Mouse (Mus musculus) forelimb bud, embryonic 11.5 days (tissue): ENCODE measurements at regions not wholly inside any gene's neighbourhood (a gene's known extent, or its start where the extent isn't known, plus 50 kb on each side); places are given as distances from the start of the nearest gene placed in this dataset.
"Not testable (repeated sequence)": the region's sequence is repeated elsewhere in the genome, so short reads cannot be mapped to it uniquely, and the experiment has no call there.

Experiments
- DNase-seq: peaks from one replicate; pipeline ENCODE4 v3.0.0-alpha.2; 2012; ENCODE audit warnings: low read depth, low spot score

DNA sequence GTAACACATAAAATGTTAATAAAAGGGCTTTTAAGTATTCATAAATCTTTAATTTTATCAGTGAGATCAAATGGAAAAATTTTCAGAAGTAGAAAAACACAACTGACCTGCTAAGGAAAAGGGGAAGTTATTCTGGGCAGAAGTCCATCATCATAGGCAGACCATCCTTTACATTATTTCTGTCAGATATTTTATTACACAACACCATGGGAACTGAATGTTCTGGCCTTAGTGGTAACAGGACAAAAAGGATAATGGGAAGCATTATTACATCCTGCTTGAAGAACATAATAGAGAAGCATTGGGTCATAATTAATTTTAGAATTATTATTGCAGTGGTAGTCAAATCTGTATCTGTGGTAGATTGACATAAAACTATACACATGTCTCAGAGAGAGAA lies 603.5 kb upstream of the Gje1 start:
- DNase-seq = no peak

DNA sequence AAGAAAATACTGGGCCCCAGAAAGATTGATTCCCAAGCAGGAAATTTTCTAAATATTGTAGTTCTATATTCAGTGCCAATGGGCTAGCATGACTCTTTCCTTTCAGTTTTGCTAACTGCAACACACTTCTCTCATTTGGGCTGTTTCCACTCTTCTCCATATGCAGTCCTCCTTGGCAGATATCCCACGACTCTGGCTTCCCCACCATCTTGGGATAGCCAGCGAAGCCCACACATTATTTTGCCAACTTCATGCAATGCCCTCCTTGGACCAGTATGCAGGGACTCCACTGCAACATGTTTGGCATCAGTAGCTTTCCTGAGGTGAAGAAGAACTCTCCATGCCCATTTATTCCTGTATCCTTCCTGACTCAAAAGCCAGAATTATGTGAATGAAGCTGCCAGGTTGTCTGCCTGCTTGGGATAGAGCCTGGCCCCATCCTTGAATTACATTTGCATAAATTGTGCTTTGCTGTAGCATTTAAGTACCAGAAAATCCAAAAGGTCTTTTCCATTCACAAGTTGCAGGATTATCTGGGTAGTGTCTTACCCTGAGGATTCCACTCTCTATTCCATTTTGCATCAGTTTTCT lies 599.1 kb upstream of the Gje1 start:
- no peak for DNase-seq

DNA sequence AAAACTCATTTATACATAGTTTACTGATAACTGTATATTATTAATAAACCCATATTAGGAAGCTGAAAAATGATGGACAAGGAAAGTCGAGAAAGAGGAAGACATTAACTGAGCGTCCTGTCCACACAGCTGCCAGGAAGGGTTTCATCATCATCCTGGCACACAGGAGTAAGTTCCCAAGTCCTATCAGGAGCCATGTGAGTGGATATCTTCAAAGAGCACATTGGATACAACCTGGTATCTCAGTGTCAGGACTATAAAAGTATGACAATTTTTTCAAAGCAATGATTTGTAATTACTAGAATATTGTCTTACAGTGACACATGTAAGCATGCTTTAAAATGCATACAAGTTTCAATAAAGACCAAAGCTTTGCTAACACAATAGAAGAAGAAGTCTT lies 592.6 kb upstream of the Gje1 start:
- DNase-seq = no peak

DNA sequence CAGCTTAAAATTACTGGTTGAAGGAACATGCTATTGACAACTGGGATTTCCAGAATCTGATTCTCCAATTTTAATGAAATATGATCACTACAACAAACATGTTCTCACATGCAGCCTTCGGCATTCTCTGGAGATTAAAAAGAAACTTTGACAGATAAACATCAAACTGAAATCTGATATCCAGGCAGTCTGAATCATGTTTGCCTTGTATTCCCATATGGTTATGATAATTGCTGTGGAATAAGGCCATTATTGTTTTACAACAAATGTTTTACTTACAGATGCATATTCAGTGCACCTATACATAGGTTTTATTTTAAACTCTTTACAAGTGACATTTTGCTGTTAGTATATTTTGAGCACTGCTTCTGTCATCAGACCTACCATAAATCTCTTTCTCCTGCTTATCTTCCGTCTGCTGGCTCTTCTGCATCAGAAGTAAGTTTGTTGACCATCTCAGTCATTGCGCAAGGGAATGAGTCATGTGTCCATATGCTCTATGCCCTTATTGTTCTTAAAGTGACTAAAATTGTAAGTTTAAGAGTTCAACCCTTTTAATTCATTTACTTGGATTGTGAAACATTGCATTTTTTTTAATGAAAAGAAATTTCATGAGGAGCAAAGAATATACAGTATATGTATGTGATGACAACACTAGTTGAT lies 587.9 kb upstream of the Gje1 start:
- no peak for DNase-seq

DNA sequence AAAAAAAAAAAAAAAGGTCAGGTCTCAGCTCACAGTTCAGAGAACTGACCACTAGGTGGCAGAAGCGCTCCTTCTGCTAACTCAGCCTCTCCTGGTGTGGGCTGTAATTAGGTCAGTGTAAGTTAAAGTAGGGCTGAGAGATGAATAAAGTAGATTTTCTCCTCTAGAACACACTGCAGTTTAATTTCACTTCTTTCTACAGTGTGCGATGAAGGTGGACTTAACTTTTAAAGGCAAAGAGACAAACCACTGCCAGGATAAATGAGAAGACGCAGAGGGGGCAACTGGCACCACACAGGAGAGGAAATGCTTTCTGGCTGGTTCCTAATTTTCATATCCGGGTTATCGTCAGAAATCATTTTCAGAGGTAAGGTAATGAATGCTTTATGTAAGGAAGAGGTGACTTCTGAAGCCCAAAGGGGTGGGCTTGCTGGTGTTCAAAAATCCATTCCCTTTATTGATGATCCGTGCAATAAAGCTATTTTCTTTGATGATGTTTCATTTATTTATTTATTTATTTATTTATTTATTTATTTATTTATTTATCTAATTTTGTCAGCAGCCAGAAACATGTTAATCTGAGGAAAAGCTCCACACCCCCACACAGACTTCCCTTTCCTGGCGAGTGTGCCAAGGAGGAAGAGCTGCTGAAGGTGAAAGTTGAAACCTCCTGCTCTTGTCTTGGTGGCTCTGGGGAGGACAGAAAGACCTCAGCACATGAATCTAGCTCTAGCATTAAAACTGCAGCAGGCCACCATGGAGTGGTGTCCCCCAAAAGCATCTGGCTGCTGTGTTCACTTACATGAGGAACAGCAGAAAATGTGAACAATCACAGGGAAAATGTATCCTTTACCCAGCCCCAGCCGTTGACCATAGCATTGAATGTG lies 582.4 kb upstream of the Gje1 start:
- DNase-seq = peak; percentile 89

DNA sequence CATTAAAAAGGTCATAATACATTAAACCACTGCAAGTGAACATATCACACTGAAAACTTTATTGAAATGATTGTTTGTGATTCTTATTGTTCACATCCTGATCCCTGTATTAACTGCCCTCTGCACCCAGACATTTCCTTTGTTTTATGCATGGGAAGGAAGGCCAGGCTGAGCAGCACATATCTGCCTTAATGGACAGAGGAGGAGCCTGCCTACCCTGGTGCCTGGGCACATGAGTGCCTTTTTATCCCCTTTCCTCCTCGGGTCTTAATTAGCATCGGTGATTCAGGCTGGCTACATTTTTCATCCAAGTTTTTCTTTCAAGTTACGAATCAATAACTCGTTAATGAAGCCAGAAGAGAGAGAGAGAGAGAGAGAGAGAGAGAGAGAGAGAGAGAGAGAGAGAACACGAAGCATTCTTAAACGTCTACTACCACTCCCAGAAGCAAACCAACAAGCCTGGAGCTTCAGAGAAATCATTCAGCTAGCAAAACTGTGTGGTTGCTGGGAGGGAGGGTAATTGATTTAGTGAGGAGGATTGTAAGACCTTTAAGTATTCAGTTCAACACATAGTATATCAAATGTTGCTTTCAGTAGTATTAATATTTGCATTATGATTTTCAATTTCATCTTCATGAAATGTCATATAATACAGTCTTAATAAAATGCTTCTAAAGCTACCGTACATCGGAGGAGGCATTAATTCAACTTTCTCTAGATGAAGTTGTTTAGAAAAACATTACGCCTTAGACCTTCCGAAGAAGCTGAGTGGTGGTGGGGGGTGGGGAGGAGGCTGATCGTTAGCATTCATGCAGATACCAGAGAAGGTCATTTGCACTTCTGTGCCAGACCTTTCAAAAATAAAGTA lies 581.6 kb upstream of the Gje1 start:
- DNase-seq = no peak

DNA sequence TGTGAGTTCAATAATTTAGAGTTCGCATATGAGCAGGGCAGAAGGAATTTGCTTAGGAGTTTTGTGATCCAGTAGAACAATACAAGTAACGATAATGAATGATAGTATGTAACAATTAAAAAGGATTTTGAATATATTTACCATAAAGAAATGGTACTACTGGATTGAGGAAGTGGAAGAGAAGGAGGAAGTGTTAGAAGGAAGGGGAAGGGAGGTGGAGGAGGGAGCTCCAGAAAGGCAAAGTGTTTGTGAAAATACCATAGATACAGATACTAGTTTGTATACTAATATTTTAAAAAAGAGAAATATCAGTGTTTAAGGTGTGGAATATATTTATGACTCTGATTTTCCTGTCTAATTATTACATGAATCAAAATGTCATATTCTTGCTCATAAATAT lies 579.2 kb upstream of the Gje1 start:
- no peak for DNase-seq

DNA sequence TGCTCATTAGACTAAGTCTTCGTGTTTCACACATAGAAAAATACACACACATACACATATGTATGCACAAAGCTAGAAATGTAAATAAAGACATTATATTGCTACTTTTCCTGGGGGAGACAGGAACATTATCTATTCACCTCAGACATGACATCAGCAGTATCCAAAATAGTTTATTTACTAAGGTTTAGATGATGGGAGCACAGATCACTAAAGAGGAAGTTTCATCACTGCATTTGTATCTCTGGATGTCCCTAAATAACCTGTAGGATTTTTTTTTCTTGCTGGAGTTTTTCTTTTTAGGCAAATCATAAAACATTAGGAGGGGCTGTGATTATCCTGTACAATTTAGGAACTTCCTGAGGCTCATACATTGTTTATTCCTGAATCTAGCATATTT lies 576.1 kb upstream of the Gje1 start:
- DNase-seq = no peak

DNA sequence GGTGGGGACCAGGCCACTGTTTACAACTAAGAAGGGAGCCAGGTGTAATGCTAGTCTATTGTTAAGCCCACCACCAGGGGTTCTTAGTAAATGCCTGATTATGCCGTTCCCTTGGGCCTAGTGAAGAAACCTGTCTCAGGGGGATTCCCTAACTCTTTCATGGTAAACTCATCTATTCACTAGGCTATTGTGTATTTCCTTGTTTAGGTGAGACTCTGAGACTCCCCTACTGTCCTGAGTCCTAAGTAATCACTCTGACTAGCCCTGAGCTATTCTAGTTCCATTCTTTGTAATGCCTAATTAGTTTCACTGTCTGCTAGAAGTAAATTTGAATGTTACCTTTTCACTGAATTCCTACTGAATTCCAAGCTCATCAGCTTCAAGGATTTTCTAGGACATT lies 545.3 kb upstream of the Gje1 start:
- not testable (repeated sequence) for DNase-seq

DNA sequence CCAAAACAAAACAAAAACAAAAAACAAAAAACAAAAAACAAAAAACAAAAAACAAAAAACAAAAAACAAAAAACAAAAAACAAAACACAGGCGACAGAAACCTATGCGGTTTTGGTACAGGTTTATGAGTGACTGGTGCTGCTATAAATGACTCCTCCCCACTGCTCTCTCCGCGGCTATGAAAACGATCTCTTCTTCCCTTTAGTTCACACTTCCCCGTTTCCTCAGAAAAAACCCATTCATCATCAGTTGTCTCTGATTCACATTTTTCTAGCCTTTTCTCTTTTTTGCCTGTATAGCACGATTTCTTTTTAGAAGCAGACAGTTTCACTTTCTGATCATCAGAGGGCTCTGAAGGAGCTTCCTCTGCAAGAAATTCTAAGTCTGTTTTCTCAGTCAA lies 544.3 kb upstream of the Gje1 start:
- DNase-seq = not testable (repeated sequence)

DNA sequence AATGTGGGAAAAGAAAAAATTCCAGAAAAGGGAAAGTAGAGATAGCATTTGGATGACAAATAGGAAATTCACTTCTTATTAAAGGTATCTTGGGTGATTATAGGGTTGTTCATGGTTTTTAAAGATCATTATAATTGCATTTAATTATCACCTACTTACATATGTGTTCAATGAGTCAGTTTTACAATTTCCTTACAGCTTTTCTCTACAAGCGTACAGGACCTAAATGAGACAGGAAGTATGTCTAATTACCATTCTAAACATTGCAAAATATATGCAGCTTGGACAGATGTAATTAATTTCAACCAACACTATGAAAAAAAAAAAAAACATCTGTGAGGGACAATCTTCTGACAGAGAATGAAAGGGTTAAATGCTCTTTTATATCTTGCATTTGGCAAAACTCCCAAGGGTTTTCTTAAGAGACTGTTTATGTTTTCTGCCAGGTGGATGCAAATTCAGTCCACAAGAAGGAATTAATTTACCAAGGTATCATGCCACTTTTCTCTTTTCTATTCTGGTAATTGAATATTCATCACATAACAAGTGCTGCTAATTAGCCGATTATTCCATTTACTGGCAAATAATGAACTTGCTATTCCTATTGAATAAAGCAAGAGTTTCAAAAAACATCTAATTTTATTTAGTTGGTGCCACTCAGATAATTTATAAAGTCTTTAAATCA lies 531.5 kb upstream of the Gje1 start:
- no peak for DNase-seq

DNA sequence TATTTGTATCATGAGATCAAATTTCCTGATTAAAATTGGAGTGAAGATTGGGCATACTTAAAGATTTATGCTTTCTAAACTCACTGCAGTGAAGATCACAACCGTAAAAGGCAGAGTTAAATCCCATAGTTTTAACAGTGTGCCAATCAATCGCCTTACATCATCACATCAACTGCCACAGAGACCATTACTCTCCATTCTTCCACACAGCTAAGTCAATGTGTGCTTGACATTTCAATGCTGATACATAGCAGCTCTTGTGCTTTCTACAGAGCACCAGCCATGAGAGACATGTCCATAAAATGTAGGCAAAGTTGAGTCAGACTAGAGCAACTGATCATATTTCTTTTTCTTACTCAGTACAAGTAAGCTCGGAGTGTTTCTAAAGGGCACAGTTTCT lies 530.9 kb upstream of the Gje1 start:
- no peak for DNase-seq

DNA sequence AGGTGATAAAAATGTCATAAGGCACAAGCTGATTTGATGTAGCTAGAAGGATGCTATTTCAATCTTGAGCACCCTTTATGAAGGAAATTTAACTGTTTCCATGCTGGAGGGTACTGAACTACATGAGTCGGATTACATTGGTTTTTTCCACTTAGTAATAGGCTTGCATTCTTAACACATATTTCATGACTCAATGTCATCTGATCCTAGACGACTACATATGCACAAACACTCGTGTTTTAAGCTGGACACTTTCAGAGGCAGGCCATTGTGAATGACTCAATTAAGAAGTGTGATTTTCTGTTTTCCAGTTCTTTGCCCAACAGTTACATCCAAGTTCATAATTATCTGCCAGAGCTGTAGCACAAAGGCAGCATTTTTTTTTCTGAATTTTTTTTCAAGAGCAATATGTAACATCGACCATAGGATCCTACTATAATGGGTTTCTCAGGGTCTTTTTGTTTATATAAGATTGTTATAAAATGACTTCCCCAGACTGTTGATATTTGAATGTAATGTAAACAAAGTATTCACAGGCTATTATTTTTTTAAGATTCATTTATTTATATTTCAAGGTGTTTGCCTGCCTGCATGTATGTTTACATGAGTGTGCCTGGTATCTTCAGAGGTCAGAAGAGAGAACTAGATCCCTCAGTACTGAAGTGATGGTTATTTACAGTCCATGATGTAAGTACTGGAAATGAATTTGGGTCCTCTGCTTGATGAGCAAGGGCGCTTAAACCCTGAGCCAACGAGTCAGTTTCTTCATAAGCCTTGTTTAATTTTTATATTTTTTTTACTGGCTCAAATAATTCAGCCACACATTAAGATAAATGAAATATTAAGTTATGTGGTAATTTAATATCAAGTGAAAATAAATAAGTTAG lies 526.6 kb upstream of the Gje1 start:
- no peak for DNase-seq

DNA sequence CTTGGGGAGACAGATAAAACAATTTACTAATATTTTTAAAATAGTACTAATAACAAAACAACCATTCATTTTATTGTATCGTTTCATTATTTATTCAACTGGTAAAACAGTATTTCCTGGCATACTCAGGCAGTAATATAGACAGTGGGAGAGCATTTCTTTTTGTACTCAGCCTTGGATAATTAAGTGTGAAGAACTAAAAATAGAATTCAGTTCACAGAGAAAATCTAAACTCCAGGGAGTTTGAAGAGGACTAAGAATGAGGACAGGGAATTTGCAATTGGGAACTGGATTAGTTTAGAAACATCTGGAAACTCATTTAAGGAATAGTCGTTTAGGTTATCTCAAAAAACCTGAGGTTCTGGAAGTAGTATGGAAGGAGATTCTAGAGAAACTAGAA lies 525.4 kb upstream of the Gje1 start:
- DNase-seq = no peak

DNA sequence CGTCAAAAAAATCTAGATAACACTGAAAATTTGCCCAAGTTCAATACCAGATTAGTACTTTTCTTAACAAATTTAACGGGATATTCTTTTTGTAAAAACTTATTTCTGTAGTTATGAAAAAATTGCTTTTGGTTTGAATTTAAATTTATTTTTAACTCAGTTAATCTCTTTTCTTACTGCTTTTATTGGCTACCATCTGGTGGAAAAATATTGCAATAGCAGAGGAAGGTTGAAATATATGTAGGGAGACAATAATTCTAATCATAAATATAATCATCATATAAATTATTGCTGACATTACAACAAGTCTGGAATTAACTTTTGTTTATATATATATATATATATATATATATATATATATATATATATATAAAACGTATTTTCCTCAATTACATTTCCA lies 500.9 kb upstream of the Gje1 start:
- no peak for DNase-seq

DNA sequence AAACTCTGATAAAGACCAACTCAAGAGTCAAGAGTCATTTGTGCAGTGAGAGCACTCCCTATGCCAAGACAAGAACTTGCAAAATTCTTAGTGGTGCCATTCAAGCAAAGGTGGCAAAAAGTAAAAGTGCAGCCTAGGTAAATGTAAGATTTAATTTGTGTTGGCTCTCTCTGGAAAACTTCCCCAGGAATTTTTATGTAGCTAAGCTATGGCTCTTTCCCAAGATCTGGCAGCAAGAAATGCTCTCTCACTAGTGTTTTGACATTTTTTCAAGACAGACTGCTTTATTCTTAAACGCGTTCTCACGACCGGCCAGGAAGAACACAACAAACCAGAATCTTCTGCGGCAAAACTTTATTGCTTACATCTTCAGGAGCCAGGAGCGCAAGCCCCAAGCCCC lies 461.6 kb upstream of the Gje1 start:
- no peak for DNase-seq

DNA sequence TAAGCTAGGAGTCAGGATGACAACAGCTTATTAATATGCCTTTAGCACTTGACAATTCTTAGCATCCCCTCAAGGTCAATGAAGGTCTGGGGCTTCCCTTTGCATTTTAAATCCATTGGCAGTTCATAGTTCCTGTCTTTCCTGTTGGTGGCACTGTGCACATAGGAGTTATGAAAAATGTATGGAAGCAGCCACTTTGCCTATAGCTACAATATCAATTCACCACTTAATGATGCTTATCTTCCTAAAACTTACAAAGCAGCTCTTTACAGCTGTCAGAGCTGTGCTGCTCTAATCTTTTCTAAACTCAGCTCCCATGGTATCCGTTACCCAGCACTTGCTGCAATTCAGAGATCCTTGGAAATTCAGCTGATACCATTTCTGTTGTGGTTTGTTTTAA lies 456.4 kb upstream of the Gje1 start:
- DNase-seq = no peak

DNA sequence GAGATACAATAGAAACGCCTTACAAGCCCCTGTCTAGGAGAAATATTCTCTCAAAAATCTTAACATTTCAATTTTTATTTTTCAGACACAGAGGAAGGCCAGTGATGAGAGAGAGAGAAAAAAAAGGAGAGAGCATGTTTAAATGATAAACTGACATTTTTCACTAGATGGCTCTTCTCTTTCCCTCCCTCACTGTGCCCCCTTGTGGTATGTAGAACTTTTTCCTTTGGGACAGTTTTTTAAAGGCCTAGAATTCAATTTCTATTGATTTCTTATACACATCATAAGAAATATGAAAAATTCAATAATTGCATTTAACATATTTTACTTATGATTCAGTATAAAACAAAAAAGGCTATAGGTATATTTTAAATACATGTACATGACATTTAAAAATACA lies 454.5 kb upstream of the Gje1 start:
- DNase-seq = no peak

DNA sequence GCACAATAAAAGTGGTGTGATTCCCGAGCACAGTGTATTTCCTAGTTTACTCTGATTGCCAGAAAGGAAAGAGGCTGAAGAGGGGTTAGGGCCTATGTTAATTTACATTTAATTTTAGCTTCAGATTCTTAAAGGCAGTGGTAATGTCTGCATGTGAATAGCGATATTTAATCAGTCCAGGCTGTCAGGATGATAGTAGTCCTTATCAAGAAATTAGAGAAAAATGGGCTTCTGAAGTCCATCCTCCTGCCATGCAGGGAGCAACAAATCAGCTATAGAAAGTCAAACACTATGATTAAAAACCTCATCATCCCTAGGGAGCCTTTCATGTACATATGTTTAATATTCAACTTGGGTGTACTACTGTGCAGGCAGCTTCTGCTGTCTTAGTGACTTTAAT lies 422.7 kb upstream of the Gje1 start:
- no peak for DNase-seq
